Mouse (Mus musculus): ENCODE measurements at regions not wholly inside any gene's neighbourhood (a gene's known extent, or its start where the extent isn't known, plus 50 kb on each side); places are given as distances from the start of the nearest gene placed in this dataset.

GRCm38 (mm10) chr2:107969526-107969925, 679.1 kb downstream of the Kcna4 start:
- TF ChIP-seq ZMIZ1 (IDR thresholded peaks at IDR 0.05; ENCODE audit: low read depth, low read length) (no peak), HCFC1 (IDR thresholded peaks at IDR 0.05; ENCODE audit: low read depth, low read length) (no peak), ZKSCAN1 (IDR thresholded peaks at IDR 0.05; ENCODE audit: low read depth, low read length) (no peak), POLR2AphosphoS5 (IDR thresholded peaks at IDR 0.05; ENCODE audit: borderline replicate concordance, low read depth, low read length) (no peak), E2F4 (IDR thresholded peaks at IDR 0.05; ENCODE audit: borderline replicate concordance, low read depth, low read length) (no peak), MAX (IDR thresholded peaks at IDR 0.05; ENCODE audit: low read length) (no peak), CTCF (IDR thresholded peaks at IDR 0.05 in 2 of 3, conservative IDR thresholded peaks at IDR 0.05 in 1 of 3; ENCODE audit: control insufficient read depth in 1 of 3, insufficient read depth in 1 of 3, low read depth in 2 of 3, low read length in 3 of 3, poor library complexity in 1 of 3, severe bottlenecking in 1 of 3) (peak; percentile 21 to 43 (median 29); a peak in 4 of 6 replicates), ZC3H11A (IDR thresholded peaks at IDR 0.05; ENCODE audit: low read depth, low read length) (no peak), MAZ (IDR thresholded peaks at IDR 0.05; ENCODE audit: low read depth, low read length) (no peak), TCF12 (IDR thresholded peaks at IDR 0.05; ENCODE audit: low read depth, low read length) (no peak), USF1 (IDR thresholded peaks at IDR 0.05; ENCODE audit: low read depth, low read length) (no peak)
